Mouse (Mus musculus) forelimb bud, embryonic 11.5 days (tissue): ENCODE results near the gene Frem2.

ENCODE experiments used
- DNase-seq: peaks from one replicate; pipeline ENCODE4 v3.0.0-alpha.2; 2012; ENCODE audit warnings: low read depth, low spot score

Gene Frem2

DNA sequence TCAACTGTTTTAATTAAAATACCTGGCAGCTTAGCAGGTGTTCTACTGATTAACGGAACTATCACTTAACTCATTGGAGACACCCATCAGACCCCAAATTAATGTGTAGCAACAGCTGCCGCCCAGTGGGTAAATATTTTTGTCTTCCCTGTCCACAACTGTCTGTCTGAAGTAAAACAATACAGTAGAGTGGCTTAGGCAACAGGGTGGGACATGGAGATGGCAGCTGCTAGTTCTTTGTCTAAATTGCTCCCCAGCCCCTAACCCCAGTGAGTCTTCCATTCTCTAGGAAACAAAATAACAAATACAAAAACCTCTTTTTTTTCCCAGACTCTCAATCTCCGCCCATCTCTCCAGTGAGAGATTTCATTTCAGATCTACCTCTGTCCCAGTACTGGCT, 36.2 kb downstream of the Frem2 start:
- DNase-seq, result no peak

DNA sequence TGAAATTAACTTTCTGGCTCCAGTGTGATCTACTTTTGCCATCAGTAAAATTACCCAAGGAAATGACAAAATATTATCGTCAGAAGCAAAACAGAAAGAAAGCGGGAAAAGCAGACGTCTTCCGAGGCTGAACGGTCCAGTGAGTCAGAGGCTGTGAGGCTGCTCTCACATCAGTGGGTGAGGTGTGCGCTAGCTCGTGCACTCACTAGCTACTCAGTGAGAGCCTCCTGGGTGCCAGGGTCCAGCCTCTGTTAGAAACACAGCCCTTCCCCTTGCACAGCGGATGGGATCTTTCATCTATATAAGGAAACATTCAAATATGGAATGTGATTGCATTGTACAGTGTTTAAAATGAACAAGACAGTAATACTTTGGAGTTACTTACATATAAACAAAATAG, 36.8 kb downstream of the Frem2 start:
- DNase-seq, result no peak

- DNase-seq, result no peak
Observed at GRCm38 (mm10) chr3:53611106-53611505, 46.0 kb downstream of the Frem2 start.

- no peak for DNase-seq
Observed at GRCm38 (mm10) chr3:53609851-53610250, 47.3 kb downstream of the Frem2 start.

DNA sequence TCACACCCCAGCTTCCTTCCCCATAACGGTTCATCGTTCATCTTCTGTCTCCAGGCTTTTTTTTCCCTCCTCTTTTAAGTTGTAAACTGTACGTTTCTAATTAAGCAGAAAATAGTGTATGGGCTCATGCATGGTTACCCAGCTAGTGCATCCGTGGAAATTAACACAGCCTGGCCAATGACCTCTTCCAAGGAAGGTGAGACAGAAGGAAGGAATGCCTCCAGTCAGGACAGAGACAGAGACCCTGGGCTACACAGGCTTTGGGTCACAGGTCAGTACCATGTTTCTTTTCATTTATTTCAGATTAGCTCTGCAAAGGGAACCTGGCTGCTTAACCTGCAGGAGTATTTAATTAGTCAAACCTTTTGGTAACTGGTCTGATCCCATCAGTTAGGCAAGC, 57.0 kb downstream of the Frem2 start:
- DNase-seq, result no peak

DNA sequence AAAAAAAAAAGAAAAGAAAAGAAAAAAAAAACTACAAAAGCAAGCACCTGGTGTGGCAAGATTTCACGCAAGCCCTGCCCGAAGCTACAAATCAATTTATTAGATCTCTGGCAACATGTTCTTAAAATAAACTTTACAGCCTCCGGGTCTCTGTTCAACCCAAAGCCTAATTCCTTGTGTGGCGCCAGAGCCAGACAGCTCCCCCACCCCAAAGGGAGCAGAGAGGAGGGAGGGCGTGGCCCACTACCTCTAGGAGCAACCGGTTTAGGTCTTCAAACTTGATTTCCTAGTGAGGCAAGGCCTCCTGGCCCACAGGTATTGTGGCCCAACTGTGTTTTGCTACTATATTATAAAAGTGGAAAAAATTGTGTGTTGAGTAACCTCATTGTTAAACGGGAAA, 57.8 kb downstream of the Frem2 start:
- DNase-seq, result peak; percentile 64

DNA sequence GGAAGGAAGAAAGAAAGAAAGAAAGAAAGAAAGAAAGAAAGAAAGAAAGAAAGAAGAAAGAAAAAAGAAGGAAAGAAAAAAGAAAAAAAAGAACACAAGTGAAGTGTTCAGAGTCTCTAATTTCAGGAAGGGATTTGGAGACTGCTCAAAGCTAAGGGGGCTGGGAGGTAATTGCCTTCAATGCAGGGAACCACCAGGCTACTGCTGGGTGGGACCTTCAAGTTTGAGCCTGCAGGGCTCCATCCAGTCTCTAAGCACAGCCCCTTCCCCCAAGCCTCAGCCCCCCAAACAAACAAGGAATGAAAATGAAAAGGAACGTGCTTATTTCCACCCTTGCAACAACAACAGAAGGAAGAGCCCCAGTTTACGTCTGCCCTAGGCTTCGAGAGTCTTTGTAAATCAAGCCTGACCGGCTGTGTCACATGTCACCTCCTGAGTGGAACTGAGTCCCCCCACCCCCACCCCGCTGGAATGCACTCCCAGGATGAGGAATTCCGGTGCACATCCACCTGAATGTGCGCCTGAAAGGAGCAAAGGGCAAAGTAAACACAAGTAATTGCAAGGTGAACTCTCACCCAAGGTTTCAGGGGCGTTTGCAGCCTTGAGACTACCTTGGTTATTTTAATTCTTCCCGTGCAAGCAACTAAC, 58.9 kb downstream of the Frem2 start:
- DNase-seq, result peak; percentile 49

GRCm38 (mm10) chr3:53594471-53594870, 62.7 kb downstream of the Frem2 start:
- DNase-seq, result no peak

DNA sequence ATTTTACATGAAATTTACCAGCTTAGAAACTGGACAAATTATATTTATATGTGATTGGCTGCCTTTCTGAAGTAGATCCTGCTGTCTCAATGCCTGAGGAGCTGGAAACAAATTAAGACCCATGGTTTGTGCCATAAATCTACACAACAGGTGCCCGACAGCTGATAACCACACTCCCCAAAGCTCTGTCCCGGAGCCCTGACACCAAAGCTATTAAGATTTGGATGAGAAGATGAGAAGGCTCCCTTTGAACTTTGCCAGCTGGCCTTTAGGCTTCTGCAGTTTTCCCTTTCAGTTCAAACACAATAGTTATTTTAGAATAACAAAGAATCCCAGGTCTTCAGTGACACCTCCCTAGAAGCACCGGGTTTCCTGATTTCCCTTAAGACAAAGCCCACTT, 63.4 kb downstream of the Frem2 start:
- peak; percentile 12 for DNase-seq

DNA sequence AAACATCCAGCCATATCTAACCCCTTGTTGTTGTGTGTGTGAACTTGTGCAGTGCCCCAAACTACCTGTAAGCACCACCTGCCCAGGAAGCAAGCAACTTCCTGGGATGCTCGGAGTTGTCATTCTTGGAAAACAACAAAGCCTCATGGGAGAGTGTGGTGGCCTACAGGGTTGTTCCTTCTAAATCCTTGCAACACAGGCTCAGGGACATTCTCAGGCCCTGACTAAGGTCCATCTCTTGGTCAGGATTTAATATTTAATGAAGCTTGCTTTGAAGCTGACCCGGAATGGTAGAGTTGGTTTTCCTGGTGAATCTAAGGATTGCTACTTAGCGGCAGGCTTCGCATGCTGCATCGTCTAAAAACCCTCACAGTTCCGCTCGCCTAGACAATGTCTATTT, 65.1 kb downstream of the Frem2 start:
- no peak for DNase-seq

- DNase-seq, result peak; percentile 68
Observed at GRCm38 (mm10) chr3:53590139-53590621, 67.0 kb downstream of the Frem2 start.

- no peak for DNase-seq
Observed at GRCm38 (mm10) chr3:53583248-53583647, 73.9 kb downstream of the Frem2 start.

GRCm38 (mm10) chr3:53580596-53581254, 76.4 kb downstream of the Frem2 start:
- no peak for DNase-seq

DNA sequence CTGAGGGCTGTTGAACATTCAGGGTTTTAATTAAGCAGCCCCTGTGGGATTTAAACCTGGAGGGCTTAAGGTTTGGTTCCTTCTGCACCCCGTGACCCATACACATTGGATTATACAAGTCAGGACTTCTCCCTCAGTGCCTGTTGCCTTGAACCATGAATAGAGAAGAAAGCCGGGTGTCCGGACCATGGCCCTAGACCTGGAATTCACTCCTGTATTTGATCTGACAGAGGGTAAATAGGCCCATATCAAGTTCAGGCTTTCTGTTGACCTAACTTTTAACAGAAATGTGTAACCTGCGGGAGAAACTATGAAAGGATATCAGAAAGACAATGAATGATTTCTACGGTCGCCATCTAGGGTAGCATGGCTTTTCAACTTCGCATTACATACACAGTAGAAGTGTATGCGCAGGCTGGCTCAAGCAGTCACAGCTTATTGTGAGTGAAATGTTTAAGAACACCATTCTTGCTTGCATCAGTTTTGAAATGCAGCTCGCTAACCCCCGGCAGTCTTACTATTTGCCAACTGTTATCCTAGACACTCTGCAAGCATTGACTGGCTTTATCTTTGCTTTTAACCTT, 77.9 kb downstream of the Frem2 start:
- DNase-seq, result no peak

DNA sequence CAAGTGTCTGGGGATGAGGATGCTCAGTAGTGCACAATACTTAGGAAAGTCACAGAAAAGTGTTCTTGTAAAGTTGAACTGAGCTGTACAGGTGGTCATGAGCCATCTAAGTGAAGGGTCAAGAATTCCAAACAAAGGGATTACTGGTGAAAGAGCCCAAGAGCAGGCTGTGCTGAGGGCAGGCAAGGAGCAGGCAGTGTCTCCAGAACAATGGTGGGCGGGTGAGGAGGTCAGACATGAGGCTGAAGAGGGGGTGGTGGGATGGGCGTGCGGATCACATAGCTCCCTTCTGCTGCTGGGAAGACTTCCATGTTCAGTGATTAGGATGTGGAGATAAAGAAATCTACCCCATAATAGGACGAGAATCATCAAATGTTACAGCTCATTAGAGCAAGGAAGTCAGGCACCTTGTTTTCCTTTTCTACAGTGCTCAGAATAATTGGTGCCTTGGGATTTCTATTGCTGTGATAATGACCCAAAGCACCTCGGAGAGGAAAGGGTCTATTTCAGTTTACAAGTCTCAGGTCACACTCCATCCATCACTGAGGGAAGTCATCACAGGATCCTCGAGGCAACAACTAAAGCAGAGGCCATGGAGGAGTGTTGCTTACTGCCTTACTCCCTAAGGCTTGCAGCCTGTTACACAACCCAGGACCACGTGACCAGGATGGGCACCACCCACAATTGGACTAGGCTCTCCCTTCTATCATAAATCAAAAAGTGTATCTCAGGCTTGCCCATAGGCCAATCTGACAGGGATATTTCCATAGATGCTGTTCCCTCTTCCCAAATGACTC, 80.6 kb downstream of the Frem2 start:
- DNase-seq, result no peak

GRCm38 (mm10) chr3:53574123-53574522, 83.0 kb downstream of the Frem2 start:
- DNase-seq, result no peak

DNA sequence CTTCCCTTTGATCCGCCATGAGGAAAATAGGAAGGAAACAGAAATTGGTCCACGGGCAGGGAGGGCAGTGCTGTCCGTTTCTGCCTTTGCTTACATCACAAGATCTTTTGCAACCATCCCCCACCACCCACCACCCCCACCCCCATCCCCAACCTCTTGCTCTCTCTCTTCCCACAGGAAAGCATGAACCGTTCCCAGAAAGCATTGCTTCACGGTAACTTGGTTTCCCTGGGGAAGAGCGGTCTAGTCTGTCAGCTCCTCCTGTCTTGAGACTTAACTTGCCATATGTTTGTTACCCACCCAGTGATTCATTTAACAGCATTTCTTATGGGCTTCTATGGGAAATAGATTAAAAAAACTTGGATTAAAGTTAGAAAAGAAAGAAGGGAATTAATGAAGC, 85.5 kb downstream of the Frem2 start:
- no peak for DNase-seq

- DNase-seq, result no peak
Observed at GRCm38 (mm10) chr3:53564521-53564920, 92.6 kb downstream of the Frem2 start.

GRCm38 (mm10) chr3:53563746-53564145, 93.4 kb downstream of the Frem2 start:
- DNase-seq, result no peak

DNA sequence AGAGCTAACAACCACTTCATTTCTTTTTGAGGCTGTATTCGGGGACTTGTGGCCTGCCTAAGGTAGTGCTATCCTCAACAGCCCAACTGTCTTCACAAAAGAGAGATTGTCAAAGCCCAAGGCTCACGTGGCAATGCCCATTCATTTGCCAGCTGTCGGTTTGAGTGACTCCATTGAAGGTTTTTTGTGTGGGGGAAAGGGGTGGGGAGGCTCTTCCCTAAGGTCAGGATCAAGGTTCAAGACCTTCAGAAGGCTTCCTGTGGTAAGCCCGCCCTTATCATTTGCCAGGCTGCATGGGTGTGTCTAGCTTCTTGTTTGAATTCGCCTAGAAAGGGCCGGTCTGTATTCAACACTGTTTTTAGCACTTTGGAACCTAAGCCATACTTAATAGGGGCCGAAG, 95.3 kb downstream of the Frem2 start:
- no peak for DNase-seq

DNA sequence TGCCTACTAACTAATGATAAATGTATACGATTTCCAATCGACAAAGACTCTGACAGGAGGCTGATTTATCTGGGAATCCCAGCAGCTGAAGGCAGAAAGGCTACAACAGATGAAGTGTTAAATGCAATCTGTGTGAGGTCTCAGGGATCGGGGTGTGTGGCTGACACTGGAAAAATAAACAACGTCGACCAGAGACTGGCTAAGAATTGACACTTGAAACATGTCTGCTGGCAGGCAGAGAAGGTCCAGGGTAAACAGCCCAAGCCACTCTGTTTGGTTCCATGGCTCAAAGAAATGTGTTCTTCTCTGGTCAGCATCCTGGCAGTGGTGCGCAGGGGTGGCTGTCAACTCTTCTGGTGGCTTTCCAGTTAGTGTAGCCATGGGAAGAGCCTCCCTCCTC, 98.1 kb downstream of the Frem2 start:
- DNase-seq, result no peak

GRCm38 (mm10) chr3:53558230-53558629, 98.9 kb downstream of the Frem2 start:
- DNase-seq, result no peak
